Mouse (Mus musculus): ENCODE results near the gene Cep295nl.

The Cep295nl gene

DNA sequence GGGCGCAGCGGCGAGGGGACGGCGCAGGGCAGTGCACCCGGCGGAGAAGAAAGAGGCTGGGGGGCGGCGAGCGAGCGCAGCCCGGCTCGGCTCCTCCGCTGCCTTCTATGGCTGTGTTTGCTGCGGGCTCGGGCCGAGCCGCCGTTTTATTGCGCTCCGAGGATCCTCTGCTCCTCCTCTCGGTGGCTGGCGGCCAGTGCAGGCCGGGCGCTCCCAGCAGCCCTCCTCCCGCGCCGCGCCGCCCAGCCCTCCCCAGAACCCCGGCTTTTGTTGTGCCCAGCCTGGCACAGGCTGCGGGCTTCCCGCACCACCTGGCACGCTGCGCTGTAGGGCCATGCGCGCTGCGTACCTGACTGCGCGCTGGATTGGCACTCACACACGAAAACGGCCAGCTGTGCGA, 12.9 kb upstream of the Cep295nl start:
- peak; percentile 88 for DNase-seq (ENCODE audit: low read depth, low spot score)

DNA sequence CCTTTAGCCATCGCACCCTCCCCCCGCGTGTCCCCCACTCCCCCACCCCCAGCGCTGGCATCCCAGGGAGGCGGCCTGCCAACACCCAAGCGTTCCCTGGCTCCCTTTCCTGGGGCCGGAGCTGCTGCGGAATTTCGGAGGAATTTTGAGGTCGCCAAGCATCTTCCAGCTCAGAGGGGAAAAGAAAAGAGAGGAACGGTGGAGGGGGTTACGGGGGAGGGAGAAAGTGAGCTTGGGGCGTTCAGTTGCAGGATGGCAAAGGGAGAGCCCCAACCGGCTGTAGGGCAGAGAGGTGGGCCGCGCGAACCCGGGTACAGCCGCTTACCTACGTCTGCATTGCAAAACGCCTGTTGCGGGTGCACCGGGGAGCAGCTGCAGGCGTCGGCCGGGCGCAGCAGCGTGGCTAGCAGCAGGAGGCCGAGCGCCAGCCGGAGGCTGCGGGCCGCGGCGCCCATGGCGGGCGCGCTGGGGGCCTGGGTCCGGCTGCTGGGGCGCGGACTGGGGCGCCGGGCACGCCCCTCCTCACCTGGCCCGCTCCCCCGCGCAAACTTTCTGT, 12.4 kb upstream of the Cep295nl start:
- no peak for DNase-seq (ENCODE audit: low read depth, low spot score)

DNA sequence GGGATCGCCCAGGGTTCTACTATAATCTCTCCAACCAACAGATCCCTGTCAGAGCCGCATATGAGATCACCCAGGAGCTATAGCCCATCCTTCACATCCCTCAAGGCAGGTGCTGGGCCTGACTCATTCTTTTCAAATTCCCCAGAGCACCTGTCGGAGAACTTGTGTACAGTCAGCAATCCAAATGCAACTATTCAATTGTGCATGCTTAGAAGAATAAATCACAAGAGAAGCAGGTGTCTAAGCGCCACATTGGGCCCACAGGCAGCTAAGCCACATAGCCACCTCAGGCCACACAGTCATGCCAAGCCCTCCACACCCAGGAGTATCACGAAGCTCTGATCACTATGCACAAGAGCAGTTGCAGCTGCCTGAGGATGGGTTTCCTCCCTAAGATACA, 7.2 kb upstream of the Cep295nl start:
- DNase-seq (ENCODE audit: low read depth, low spot score) = no peak

DNA sequence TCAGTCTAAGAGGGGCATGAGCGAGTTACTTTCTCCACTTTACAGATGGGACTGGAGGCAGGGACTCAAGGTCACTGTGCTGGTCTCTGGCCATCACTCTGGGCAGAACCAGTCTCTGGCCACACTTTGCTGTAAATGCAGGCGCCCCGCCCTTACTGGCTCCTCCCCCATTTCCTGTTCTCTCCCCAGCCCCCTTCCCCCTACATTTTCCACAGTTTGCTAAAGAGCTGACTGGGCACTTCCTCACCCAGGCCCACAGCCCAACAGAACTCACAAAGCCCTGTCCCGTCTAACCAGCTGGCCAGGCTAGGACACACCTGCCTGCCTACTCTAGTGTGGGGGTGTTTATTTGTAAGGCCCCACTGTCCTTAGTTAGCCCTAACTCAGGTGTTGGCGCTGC, 6.6 kb upstream of the Cep295nl start:
- DNase-seq (ENCODE audit: low read depth, low spot score) = no peak

DNA sequence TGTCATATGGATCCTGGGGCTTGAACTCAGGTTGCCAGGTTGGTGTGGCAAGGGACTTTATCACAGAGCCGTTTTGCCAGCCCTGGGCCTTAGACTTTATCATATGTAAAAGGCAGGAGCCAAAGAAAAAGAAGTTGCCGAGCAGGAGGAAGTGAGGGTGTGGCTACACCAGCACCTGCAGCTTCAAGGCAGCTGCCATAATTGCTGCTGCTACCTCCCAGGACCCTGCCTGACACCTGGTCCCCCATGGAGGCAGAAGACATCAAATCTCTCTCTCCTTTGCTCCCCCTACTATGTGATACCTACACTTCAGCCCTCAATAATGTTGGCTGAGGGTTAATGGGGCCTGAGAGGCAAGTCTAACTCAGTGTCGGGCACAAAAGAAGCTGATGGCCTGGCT, 6.1 kb upstream of the Cep295nl start:
- no peak for DNase-seq (ENCODE audit: low read depth, low spot score)

DNA sequence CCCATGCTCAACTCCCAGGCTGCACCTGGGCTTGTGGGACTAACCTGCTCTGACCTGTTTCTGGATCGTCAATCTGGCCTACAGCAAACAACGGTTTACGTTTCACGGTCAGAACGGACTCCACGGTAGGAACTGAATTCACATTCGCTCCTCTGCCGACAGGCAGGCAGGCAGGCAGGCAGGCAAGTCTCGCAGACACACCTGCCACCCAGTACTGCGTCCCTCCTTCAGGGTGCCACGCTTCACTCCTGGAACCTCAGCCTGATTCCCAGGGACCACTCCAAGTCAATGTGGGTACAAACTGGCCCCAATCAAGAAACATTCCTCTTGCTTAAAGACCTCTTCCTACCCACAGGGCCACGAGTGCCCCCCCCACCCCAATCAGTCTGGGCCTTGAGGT, 5.6 kb upstream of the Cep295nl start:
- no peak for DNase-seq (ENCODE audit: low read depth, low spot score)

DNA sequence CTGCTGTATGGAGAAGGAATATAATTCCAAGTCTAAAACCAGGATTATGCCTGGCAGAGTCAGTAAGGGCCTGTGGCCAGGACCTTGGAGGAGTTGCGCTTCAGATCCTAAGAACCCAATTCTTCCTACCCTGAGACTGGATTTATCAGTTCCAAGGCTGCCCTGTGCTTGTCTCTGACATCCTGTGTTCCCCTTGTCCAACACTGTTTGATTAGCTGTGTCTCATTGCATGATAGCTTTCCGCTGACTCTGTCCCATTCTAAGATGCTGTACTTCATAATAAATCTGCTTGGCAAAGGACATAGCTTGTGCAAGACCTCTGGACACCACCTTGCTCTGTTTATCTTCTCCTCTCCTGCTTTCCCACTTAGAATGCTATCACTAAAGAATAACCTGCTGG, 5.1 kb upstream of the Cep295nl start:
- DNase-seq (ENCODE audit: low read depth, low spot score) = no peak

DNA sequence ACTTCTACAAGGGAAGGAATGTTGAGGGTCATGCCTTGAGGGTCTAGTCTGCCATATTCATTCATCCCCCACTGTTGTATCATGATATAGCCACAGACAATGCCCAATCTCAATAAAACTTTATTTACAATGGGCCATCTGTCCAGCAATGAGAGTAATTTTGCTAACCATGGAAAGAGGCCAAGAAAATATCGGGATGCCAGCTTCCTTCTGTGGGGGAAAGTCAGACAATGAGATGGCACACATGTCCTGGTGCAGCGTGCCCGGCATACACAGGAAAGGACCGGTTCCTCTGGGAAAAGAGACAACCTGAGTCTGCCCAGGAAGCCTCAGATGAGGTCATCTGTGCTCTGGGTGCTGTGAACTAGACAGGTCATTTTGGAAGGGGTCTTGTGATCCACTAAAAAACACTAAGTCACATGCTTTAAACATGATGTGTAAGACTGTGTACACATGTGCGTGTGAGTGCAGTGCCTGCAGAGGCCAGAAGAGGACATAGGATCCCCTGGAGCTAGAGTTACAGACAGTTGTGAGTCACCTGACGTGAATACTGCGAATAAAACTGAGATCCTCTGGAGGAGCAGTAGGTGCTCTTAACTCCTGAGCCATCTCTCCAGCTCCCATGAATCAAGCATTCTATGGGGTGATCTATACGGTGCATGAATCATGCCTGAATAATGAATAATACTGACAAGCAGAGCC, 4.2 kb upstream of the Cep295nl start:
- no peak for DNase-seq (ENCODE audit: low read depth, low spot score)

DNA sequence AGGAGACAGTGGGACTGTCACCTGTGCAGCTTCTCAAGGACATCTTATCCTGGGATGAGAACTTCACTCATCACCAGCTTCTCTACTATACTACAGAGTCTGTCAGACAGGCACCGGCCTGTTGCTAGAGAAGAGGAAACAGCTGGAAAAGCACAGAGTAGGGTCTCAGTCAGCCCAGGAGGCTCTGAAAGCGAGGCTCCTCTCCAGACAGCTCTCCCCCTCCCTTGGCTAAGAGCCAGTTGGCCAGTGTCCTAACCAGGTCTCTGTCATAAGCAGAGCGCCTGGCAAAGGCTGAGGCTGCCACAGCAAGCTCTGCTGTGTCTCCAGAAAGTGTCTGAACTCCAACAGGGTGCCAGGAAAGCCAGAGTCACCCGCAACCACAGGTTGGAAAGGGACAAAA, 3.4 kb upstream of the Cep295nl start:
- DNase-seq (ENCODE audit: low read depth, low spot score) = no peak

DNA sequence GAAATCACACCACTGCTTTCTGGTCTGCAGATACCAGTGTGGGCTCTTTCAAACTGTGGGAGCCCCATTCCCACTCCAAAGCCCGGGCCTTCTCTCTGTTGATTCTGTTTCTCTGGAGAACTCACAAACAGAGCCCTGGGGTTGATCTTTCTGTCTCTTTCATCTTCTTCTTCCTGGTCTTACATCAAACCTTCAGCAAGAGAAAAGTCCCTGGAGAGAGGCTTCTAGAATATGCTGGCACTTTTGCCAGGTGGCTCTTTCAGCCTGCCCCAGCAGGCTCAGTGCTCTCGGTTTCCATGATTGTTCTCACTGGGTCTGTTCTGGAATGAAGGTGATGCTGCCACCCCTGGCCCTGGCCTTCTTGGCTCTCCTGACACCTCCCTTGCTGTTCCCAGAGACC, 1.3 kb upstream of the Cep295nl start:
- DNase-seq (ENCODE audit: low read depth, low spot score) = no peak

DNA sequence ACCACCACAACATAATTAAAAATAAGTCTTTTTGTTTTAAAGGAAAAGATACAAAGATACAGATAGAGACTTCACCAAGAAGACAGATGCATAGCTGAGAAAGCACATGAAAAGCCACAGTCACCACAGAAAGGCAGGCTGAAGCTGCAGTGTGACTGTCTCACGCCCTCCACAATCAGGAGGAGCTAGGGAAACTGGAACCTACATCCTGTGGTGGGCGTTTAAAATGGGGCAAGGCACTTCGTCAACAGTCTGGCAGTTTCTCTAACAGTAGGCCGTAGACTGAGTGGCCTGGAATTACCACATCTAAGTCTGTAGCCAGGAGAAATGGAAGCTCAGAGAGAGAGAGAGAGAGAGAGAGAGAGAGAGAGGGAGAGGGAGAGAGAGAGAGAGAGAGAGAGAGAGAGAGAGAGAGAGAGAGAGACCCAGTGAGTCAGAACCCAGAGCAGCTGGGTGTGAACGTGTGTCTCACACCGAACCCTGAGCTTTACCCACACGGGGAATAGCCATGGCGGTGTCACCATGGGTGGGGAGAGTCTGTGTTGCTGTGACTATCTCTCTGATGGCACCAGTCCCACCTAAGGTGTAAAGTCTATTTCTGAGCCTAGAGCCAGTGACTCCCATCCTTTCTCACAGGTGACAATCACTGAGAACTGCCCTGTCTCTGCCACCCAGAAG, 4.7 kb downstream of the Cep295nl start:
- no peak for DNase-seq (ENCODE audit: low read depth, low spot score)

DNA sequence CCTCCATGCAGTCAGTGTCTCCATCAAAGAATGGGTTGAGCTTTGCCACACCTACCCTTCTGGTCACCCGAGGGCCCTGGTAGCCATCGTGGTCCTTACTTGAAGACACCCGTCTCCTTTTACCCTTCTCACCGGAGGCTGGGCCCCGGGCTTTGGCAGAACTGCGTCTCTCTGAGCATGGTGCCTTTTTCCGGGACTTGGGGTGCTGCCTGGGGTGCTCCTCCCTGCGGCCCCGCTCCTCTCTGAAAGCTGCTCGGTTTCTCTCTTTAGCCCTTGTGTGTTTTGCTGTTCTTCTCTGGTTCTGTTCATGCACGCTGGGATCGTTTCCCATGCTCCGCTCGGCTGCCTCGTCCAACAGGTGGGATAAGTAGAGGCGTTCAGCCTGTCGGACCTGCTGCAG, 8.9 kb downstream of the Cep295nl start:
- DNase-seq (ENCODE audit: low read depth, low spot score) = no peak

DNA sequence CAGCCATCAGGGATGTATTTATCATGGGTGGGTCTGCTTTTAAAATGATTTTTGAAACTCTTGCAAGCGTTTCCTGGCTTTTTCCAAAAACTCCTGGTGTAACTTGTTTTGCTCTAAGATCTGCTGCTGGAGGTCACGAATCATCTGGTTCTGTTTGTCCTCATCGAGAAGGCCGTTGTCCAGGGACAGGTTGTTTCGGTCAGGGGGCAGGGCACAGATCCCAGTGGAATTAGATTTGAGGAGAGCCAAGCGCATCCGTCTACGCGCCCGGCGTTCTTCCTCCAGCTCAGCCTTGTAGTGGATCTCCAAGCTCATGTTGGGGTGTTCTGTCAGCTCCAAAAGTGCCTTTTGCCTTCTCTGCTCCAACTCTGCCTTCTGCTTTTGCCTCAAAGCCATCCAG, 9.9 kb downstream of the Cep295nl start:
- peak; percentile 67 for DNase-seq (ENCODE audit: low read depth, low spot score)

DNA sequence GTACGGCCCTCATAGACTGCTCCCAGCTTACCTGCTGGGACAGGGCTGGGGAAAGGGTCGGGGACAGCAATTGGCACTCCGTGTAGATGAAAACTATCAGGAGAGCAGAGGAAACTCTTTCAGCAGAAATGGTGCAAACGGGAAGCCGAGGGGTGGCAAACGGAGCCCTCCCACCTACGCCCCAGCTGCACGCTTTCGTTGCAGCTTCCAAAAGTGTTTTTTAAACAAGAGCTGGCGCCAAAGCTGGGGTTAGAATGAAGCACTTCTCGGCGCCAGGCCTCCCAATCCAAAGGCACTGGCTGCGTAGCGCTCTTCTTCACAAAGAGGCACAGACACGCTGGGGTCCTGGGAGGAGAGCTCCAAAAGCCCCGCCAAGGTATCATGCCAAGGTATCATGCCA, 11.5 kb downstream of the Cep295nl start:
- no peak for DNase-seq (ENCODE audit: low read depth, low spot score)

DNA sequence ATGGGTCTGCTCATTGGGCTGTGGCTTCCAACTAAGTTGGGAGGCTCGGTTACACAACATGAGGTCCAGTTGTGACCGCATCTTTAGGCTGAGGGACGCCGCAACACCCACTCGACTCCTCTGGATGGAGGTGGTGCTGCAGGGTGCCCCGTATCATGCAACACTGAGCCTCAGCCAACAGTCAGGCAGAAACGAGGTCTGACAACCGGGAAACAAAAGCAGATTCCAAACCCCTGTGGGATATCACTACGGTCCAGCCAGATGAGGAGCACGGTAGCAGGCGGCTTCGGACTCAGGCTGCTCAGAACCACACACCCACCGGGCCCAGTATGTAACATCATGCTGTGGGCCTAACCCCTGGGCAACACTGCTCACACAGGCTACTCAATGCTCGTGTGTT, 11.9 kb downstream of the Cep295nl start:
- DNase-seq (ENCODE audit: low read depth, low spot score) = no peak

DNA sequence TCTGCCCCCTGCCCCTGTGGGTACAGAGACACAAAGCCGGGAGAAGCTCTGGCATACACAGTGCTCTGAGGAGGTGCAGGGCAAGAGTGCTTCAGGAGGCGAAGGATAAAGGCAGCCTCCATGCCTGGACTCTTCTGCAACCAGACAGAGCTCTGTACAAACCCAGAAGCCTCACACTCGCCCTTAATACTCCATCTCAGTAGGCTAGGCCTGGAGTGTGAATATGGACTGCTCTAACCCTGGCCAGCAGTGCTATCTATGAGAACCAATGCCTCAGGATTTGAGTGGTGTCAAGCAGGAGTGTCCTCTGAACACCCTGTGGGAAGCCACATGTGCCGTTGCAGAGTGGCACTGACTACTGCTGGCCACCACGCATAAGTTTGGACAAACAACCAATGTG, 13.4 kb downstream of the Cep295nl start:
- no peak for DNase-seq (ENCODE audit: low read depth, low spot score)

DNA sequence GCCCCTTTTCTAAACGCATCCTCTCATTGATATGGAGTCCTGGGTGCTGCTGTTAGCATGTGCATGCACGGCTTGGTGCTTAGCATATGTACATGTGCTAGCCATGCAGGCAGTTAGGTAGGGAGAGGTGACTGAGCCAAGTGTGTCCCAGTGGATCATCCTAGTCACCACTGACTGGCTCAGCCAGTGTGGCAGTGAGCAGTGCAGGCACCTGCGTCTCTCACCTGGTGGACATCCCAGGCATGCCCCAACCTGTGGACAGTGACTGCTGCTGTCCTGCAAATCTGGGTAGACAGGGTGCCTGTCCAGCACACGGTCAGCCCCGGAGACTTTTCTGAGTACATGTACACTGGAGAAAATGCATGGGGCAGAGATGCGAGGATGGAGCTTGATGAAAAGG, 13.8 kb downstream of the Cep295nl start:
- no peak for DNase-seq (ENCODE audit: low read depth, low spot score)

DNA sequence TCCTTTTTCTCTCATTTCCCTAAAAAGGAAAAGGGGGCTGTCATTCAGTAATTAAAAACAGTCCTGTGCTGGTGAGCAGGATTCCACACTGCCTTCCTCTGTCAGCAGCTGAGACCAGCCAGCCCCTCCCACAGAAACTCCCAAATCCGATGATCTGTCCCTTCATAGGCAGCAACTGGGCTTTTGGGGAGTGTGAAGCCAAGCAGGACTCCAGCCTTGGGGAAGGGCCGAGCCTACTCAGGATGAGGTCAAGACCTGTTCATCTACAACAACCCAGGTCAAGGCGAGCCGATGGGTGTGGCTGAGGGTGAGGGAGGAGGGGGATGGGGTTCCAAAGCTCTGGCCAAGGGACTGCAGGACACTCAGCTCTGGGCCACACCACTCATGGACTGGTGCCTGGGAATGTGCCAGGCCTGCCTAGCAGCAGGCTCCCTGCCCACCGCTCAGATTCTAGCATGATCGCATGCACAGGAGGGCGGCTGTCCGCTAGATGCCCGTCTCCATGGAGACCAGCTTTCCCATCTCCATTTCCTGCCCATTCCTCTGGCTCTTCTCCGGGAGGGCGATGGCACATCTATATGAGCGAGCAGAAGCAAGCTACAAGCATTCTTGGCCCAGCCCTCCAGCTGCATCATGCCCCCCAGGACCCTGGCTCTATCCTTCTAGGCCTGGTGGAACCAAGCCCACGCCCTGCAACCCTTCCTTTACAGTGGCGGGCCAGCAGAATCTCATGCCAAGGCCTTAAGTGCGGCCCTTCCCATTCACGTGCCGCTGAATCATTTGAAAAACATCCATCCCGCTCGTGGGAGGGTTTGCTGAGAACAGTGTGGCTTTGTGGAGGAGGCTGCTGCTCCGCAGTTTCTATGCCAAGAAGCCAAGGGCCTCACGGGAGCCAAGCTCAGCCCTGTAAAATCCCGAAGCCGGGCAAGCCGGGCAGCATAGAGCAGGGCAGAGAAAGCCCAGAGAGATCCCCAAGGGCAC, 15.0 kb downstream of the Cep295nl start:
- DNase-seq (ENCODE audit: low read depth, low spot score) = peak; percentile 81

DNA sequence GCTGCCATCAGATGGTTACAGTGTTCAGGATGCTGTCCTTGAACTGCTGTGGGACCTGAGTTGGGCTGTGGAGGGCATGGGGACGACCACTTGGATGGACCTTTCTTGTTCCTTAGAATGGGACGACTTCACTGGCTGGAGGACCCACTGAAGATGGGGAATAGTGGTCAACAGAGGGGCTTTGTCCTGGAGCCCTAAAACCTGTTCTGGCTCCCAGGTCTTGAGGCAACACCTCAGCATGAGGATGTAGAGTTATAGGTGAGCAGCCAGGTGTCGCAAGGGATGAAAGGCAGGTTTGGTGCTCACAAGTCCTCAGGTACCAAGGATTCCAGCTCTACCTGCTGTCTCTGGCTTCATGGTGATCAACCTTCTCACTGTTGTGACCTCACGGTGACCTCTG, 15.8 kb downstream of the Cep295nl start:
- no peak for DNase-seq (ENCODE audit: low read depth, low spot score)

DNA sequence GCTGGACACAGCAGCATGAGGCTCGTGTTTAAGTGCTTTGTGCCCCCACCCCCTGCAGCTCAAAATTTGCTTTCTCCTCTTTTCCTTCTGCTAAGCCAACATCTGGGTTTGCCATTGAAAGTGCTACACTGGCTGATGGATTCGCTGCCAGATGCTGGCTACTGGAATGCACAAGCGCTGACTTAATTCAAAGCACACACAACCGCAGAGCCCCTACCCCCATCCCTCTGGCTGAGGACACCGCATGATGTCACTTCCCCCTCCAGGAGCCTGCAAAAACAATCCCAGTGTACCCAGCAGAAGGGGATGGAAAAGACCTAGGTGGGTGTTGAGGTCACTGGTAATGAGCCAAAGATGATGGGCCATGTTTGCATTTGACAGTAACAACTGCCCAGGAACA, 17.8 kb downstream of the Cep295nl start:
- no peak for DNase-seq (ENCODE audit: low read depth, low spot score)

DNA sequence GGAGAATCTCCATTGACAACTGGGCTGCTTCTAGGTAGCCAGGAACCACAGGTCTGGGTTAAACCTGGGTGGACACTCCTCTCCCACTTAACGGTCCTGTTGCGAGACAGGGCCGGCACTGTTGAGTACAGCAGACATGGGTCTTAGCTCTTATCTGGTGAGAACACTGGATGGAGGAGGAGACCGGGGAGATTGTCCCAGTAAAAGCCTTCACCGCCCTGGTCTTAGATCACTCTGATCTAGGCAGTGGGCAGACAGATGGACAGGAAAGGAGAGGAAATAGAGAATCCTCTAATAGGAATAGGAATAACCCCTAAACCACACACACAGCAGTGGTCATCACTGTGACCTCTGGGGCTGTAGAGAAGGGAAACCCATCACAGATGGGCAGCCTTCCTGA, 18.3 kb downstream of the Cep295nl start:
- DNase-seq (ENCODE audit: low read depth, low spot score) = no peak

DNA sequence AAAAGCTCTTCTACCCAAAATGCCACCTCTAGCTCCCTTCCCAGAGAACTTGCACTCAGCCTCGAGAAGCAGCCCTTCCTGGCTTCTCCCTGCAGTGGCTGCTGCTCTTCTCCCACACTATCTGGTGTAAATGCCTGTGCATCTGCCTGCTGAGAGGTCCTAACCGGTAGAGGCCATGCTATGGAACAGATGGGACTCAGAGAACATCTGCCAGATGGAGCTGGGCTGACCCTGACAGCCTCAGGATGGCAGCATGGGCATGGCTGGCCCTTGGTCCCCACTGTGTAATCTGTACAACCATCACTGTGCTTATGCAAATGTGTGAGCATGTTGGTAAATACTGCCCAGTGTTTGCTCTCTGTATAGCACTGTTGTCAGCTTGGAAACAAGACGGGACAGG, 19.7 kb downstream of the Cep295nl start:
- no peak for DNase-seq (ENCODE audit: low read depth, low spot score)

All from skeletal muscle tissue, adult 2 months (tissue).